Mouse (Mus musculus): Measurements from ENCODE around the gene Mtrf1l. TPM values are rescaled to one million over a fixed set of nuclear protein-coding genes. Genes with fewer than 3 reads are reported as not detected.

Gene Mtrf1l
- polyA plus RNA-seq (2012), result 0.15 and 0.25 TPM in 2 replicates

- peaks cover 8% of the 10 kb centered on the region for H3K9me3 ChIP-seq (ENCODE audit: control insufficient read depth, low read length)
- H3K27me3 ChIP-seq (ENCODE audit: control insufficient read depth), result no peaks in the 10 kb centered on the region
- H3K36me3 ChIP-seq (ENCODE audit: control insufficient read depth), result peaks cover 35% of the 10 kb centered on the region
- H3K4me3 ChIP-seq (replicated peaks), result peak within 1 kb of the TSS; percentile 98
- peaks cover 51% of the 10 kb centered on the region for H3K4me1 ChIP-seq (ENCODE audit: control insufficient read depth)
- TF ChIP-seq GATA1 (IDR thresholded peaks at IDR 0.05; ENCODE audit: low read length), result no peak
- no peak for TF ChIP-seq TAL1 (IDR thresholded peaks at IDR 0.05; ENCODE audit: low read length)
These were observed at the start of gene Mtrf1l for GRCm38 (mm10) chr10:5823740-5824491. Gene Mtrf1l, minus strand, starts transcription at chr10:5823910.

- H3K4me3 ChIP-seq (replicated peaks), result no peak overlapping the region
- H3K4me1 ChIP-seq (ENCODE audit: control insufficient read depth), result no peaks in the 10 kb centered on the region
- no peaks in the 10 kb centered on the region for H3K36me3 ChIP-seq (ENCODE audit: control insufficient read depth)
- H3K9me3 ChIP-seq (ENCODE audit: control insufficient read depth, low read length), result no peaks in the 10 kb centered on the region
- H3K27me3 ChIP-seq (ENCODE audit: control insufficient read depth), result no peaks in the 10 kb centered on the region
- TF ChIP-seq TAL1 (IDR thresholded peaks at IDR 0.05; ENCODE audit: low read length) (no peak), GATA1 (IDR thresholded peaks at IDR 0.05; ENCODE audit: low read length) (no peak)
These were observed 47.4 kb upstream of the Mtrf1l start for GRCm38 (mm10) chr10:5871081-5871480.

- peaks cover 2% of the 10 kb centered on the region; the same call in 1 of the 2 replicates for H3K9me3 ChIP-seq (ENCODE audit: control insufficient read depth, low read length)
- no peaks in the 10 kb centered on the region for H3K36me3 ChIP-seq (ENCODE audit: control insufficient read depth)
- H3K27me3 ChIP-seq (ENCODE audit: control insufficient read depth), result no peaks in the 10 kb centered on the region
- no peak overlapping the region for H3K4me3 ChIP-seq (replicated peaks)
- no peaks in the 10 kb centered on the region for H3K4me1 ChIP-seq (ENCODE audit: control insufficient read depth)
- TF ChIP-seq TAL1 (IDR thresholded peaks at IDR 0.05; ENCODE audit: low read length), result no peak
- TF ChIP-seq GATA1 (IDR thresholded peaks at IDR 0.05; ENCODE audit: low read length), result no peak
These were observed 44.4 kb upstream of the Mtrf1l start for GRCm38 (mm10) chr10:5867981-5868552.

- Histone ChIP-seq H3K4me1 (ENCODE audit: control insufficient read depth) (no peaks in the 10 kb centered on the region), H3K27me3 (ENCODE audit: control insufficient read depth) (no peaks in the 10 kb centered on the region), H3K36me3 (ENCODE audit: control insufficient read depth) (no peaks in the 10 kb centered on the region), H3K9me3 (ENCODE audit: control insufficient read depth, low read length) (peaks cover 6% of the 10 kb centered on the region), H3K4me3 (replicated peaks) (no peak overlapping the region)
- TF ChIP-seq TAL1 (IDR thresholded peaks at IDR 0.05; ENCODE audit: low read length) (no peak), GATA1 (IDR thresholded peaks at IDR 0.05; ENCODE audit: low read length) (no peak)
These were observed 42.3 kb upstream of the Mtrf1l start for GRCm38 (mm10) chr10:5865996-5866395.

- H3K36me3 ChIP-seq (ENCODE audit: control insufficient read depth), result no peaks in the 10 kb centered on the region
- no peaks in the 10 kb centered on the region for H3K4me1 ChIP-seq (ENCODE audit: control insufficient read depth)
- peaks cover 6% of the 10 kb centered on the region for H3K9me3 ChIP-seq (ENCODE audit: control insufficient read depth, low read length)
- H3K27me3 ChIP-seq (ENCODE audit: control insufficient read depth), result no peaks in the 10 kb centered on the region
- no peak for TF ChIP-seq TAL1 (IDR thresholded peaks at IDR 0.05; ENCODE audit: low read length)
- no peak for TF ChIP-seq GATA1 (IDR thresholded peaks at IDR 0.05; ENCODE audit: low read length)
- no peak overlapping the region for H3K4me3 ChIP-seq (replicated peaks)
These were observed 39.0 kb upstream of the Mtrf1l start for GRCm38 (mm10) chr10:5862669-5863068.

- TF ChIP-seq GATA1 (IDR thresholded peaks at IDR 0.05; ENCODE audit: low read length) (no peak), TAL1 (IDR thresholded peaks at IDR 0.05; ENCODE audit: low read length) (no peak)
- H3K4me3 ChIP-seq (replicated peaks), result no peak overlapping the region
- H3K36me3 ChIP-seq (ENCODE audit: control insufficient read depth), result no peaks in the 10 kb centered on the region
- H3K27me3 ChIP-seq (ENCODE audit: control insufficient read depth), result no peaks in the 10 kb centered on the region
- peaks cover 6% of the 10 kb centered on the region for H3K9me3 ChIP-seq (ENCODE audit: control insufficient read depth, low read length)
- no peaks in the 10 kb centered on the region for H3K4me1 ChIP-seq (ENCODE audit: control insufficient read depth)
These were observed 37.1 kb upstream of the Mtrf1l start for GRCm38 (mm10) chr10:5860849-5861248.

GRCm38 (mm10) chr10:5859729-5860128, 36.0 kb upstream of the Mtrf1l start:
- TF ChIP-seq GATA1 (IDR thresholded peaks at IDR 0.05; ENCODE audit: low read length) (no peak), TAL1 (IDR thresholded peaks at IDR 0.05; ENCODE audit: low read length) (no peak)
- H3K9me3 ChIP-seq (ENCODE audit: control insufficient read depth, low read length), result peaks cover 6% of the 10 kb centered on the region

GRCm38 (mm10) chr10:5857996-5858549, 34.4 kb upstream of the Mtrf1l start:
- Histone ChIP-seq H3K36me3 (ENCODE audit: control insufficient read depth) (no peaks in the 10 kb centered on the region), H3K4me3 (replicated peaks) (no peak overlapping the region), H3K4me1 (ENCODE audit: control insufficient read depth) (no peaks in the 10 kb centered on the region), H3K9me3 (ENCODE audit: control insufficient read depth, low read length) (peaks cover 5% of the 10 kb centered on the region), H3K27me3 (ENCODE audit: control insufficient read depth) (no peaks in the 10 kb centered on the region)
- TF ChIP-seq GATA1 (IDR thresholded peaks at IDR 0.05; ENCODE audit: low read length) (no peak), TAL1 (IDR thresholded peaks at IDR 0.05; ENCODE audit: low read length) (no peak)

More at GRCm38 (mm10) chr10:5859729-5860128, 36.0 kb upstream of the Mtrf1l start:
- H3K4me3 ChIP-seq (replicated peaks), result no peak overlapping the region
- no peaks in the 10 kb centered on the region for H3K36me3 ChIP-seq (ENCODE audit: control insufficient read depth)
- H3K27me3 ChIP-seq (ENCODE audit: control insufficient read depth), result no peaks in the 10 kb centered on the region
- no peaks in the 10 kb centered on the region for H3K4me1 ChIP-seq (ENCODE audit: control insufficient read depth)

- Histone ChIP-seq H3K9me3 (ENCODE audit: control insufficient read depth, low read length) (no peaks in the 10 kb centered on the region), H3K36me3 (ENCODE audit: control insufficient read depth) (no peaks in the 10 kb centered on the region), H3K27me3 (ENCODE audit: control insufficient read depth) (no peaks in the 10 kb centered on the region), H3K4me1 (ENCODE audit: control insufficient read depth) (no peaks in the 10 kb centered on the region), H3K4me3 (replicated peaks) (no peak overlapping the region)
- TF ChIP-seq GATA1 (IDR thresholded peaks at IDR 0.05; ENCODE audit: low read length) (no peak), TAL1 (IDR thresholded peaks at IDR 0.05; ENCODE audit: low read length) (no peak)
These were observed 29.7 kb upstream of the Mtrf1l start for GRCm38 (mm10) chr10:5853290-5853868.
